Mouse (Mus musculus): Measurements from ENCODE around the gene Carns1. TPM values are rescaled to one million over a fixed set of nuclear protein-coding genes. Genes with fewer than 3 reads are reported as not detected.

Gene Carns1
- polyA plus RNA-seq, 1 experiment from 2014 or later = 4.2 TPM

- peaks cover 10% of the 10 kb centered on the region for H3K36me3 ChIP-seq
- no peak overlapping the region for H3K27ac ChIP-seq (replicated peaks)
- no peak for ATAC-seq (replicated peaks)
- no peaks in the 10 kb centered on the region for H3K9me3 ChIP-seq
- no peak overlapping the region for H3K9ac ChIP-seq (replicated peaks)
- no peak overlapping the region for H3K4me3 ChIP-seq
- 60% methylated on average over 5 of the region's 5 CpGs for WGBS
- no peaks in the 10 kb centered on the region for H3K27me3 ChIP-seq
- peaks cover 24% of the 10 kb centered on the region for H3K4me1 ChIP-seq
- H3K4me2 ChIP-seq (replicated peaks) = no peak overlapping the region
Observed at GRCm38 (mm10) chr19:4151488-4151860, 23.8 kb downstream of the Carns1 start.

- Histone ChIP-seq H3K4me1 (peaks cover 24% of the 10 kb centered on the region), H3K4me2 (replicated peaks) (no peak overlapping the region), H3K4me3 (no peak overlapping the region), H3K9ac (replicated peaks) (no peak overlapping the region), H3K36me3 (peaks cover 6% of the 10 kb centered on the region), H3K27me3 (no peaks in the 10 kb centered on the region), H3K27ac (replicated peaks) (no peak overlapping the region), H3K9me3 (no peaks in the 10 kb centered on the region)
- ATAC-seq (replicated peaks) = no peak
- 92% methylated on average over 22 of the region's 22 CpGs for WGBS
Observed at GRCm38 (mm10) chr19:4150567-4151487, 24.5 kb downstream of the Carns1 start.

GRCm38 (mm10) chr19:4149764-4150461 is 25.4 kb downstream of the Carns1 start:
- Histone ChIP-seq H3K27me3 (no peaks in the 10 kb centered on the region), H3K27ac (replicated peaks) (no peak overlapping the region), H3K36me3 (peaks cover 6% of the 10 kb centered on the region), H3K4me1 (peaks cover 24% of the 10 kb centered on the region), H3K4me3 (no peak overlapping the region), H3K9me3 (no peaks in the 10 kb centered on the region), H3K4me2 (replicated peaks) (0 out of 2 replicates have a peak overlapping the region, but pooled peaks have one; percentile 65), H3K9ac (replicated peaks) (no peak overlapping the region)
- 92% methylated on average over 17 of the region's 17 CpGs for WGBS
- no peak for ATAC-seq (replicated peaks)

GRCm38 (mm10) chr19:4149283-4149682 is 26.0 kb downstream of the Carns1 start:
- peaks cover 6% of the 10 kb centered on the region for H3K36me3 ChIP-seq
- peak overlapping the region; percentile 70 for H3K4me3 ChIP-seq
- peaks cover 24% of the 10 kb centered on the region for H3K4me1 ChIP-seq
- no peak for ATAC-seq (replicated peaks)
- no peaks in the 10 kb centered on the region for H3K9me3 ChIP-seq
- peak overlapping the region; percentile 65 for H3K4me2 ChIP-seq (replicated peaks)
- H3K27ac ChIP-seq (replicated peaks) = no peak overlapping the region
- WGBS = 90% methylated on average over 11 of the region's 11 CpGs
- no peaks in the 10 kb centered on the region for H3K27me3 ChIP-seq
- H3K9ac ChIP-seq (replicated peaks) = peak overlapping the region; percentile 68; the same call in 1 of the 2 replicates

- Histone ChIP-seq H3K4me2 (replicated peaks) (peak overlapping the region; percentile 65), H3K4me3 (peak overlapping the region; percentile 70), H3K27ac (replicated peaks) (peak overlapping the region; percentile 53), H3K4me1 (peaks cover 24% of the 10 kb centered on the region), H3K9ac (replicated peaks) (peak overlapping the region; percentile 68), H3K9me3 (no peaks in the 10 kb centered on the region), H3K27me3 (no peaks in the 10 kb centered on the region), H3K36me3 (peaks cover 6% of the 10 kb centered on the region)
- 4% methylated on average over 8 of the region's 8 CpGs for WGBS
- ATAC-seq (replicated peaks) = peak; percentile 15
Observed at GRCm38 (mm10) chr19:4148819-4149218, 26.5 kb downstream of the Carns1 start.

GRCm38 (mm10) chr19:4148491-4148806 is 26.8 kb downstream of the Carns1 start, which contains the start of gene Coro1b:
Gene Coro1b (plus strand): TSS chr19:4148619.
- Histone ChIP-seq H3K9ac (replicated peaks) (peak within 1 kb of the TSS; percentile 68), H3K27ac (replicated peaks) (peak within 1 kb of the TSS; percentile 53), H3K9me3 (no peaks in the 10 kb centered on the region), H3K4me3 (peak within 1 kb of the TSS; percentile 70), H3K36me3 (peaks cover 6% of the 10 kb centered on the region), H3K4me1 (peaks cover 24% of the 10 kb centered on the region), H3K27me3 (no peaks in the 10 kb centered on the region), H3K4me2 (replicated peaks) (peak within 1 kb of the TSS; percentile 65)
- ATAC-seq (replicated peaks) = peak; percentile 96
- under 1% methylated on average over 29 of the region's 33 CpGs for WGBS

- H3K9me3 ChIP-seq = no peaks in the 10 kb centered on the region
- peak overlapping the region; percentile 65 for H3K4me2 ChIP-seq (replicated peaks)
- H3K27me3 ChIP-seq = no peaks in the 10 kb centered on the region
- ATAC-seq (replicated peaks) = peak; percentile 26
- 36% methylated on average over 9 of the region's 9 CpGs for WGBS
- peak overlapping the region; percentile 70 for H3K4me3 ChIP-seq
- H3K4me1 ChIP-seq = peaks cover 24% of the 10 kb centered on the region
- H3K36me3 ChIP-seq = peaks cover 6% of the 10 kb centered on the region
- peak overlapping the region; percentile 68 for H3K9ac ChIP-seq (replicated peaks)
- peak overlapping the region; percentile 38 for H3K27ac ChIP-seq (replicated peaks)
Observed at GRCm38 (mm10) chr19:4147782-4148490, 27.3 kb downstream of the Carns1 start.

- Histone ChIP-seq H3K4me1 (peaks cover 24% of the 10 kb centered on the region), H3K27ac (replicated peaks) (0 out of 2 replicates have a peak overlapping the region, but pooled peaks have one; percentile 38), H3K9ac (replicated peaks) (no peak overlapping the region), H3K4me2 (replicated peaks) (no peak overlapping the region), H3K36me3 (peaks cover 6% of the 10 kb centered on the region), H3K9me3 (no peaks in the 10 kb centered on the region), H3K27me3 (no peaks in the 10 kb centered on the region), H3K4me3 (no peak overlapping the region)
- WGBS = 54% methylated on average over 3 of the region's 3 CpGs
- ATAC-seq (replicated peaks) = no peak
Observed at GRCm38 (mm10) chr19:4147022-4147405, 28.3 kb downstream of the Carns1 start.

GRCm38 (mm10) chr19:4146366-4147021 is 28.8 kb downstream of the Carns1 start:
- Histone ChIP-seq H3K9ac (replicated peaks) (no peak overlapping the region), H3K36me3 (peaks cover 6% of the 10 kb centered on the region), H3K4me3 (no peak overlapping the region), H3K4me2 (replicated peaks) (no peak overlapping the region), H3K27ac (replicated peaks) (no peak overlapping the region), H3K9me3 (no peaks in the 10 kb centered on the region), H3K4me1 (peaks cover 24% of the 10 kb centered on the region), H3K27me3 (no peaks in the 10 kb centered on the region)
- 67% methylated on average over 12 of the region's 12 CpGs for WGBS
- no peak for ATAC-seq (replicated peaks)

- WGBS = 78% methylated on average over 5 of the region's 5 CpGs
- no peaks in the 10 kb centered on the region for H3K9me3 ChIP-seq
Observed at GRCm38 (mm10) chr19:4145936-4146335, 29.3 kb downstream of the Carns1 start.

More at GRCm38 (mm10) chr19:4145936-4146335, 29.3 kb downstream of the Carns1 start:
- ATAC-seq (replicated peaks) = no peak
- Histone ChIP-seq H3K36me3 (peaks cover 1% of the 10 kb centered on the region), H3K4me2 (replicated peaks) (no peak overlapping the region), H3K4me3 (no peak overlapping the region), H3K4me1 (peaks cover 24% of the 10 kb centered on the region), H3K9ac (replicated peaks) (no peak overlapping the region), H3K27me3 (no peaks in the 10 kb centered on the region), H3K27ac (replicated peaks) (no peak overlapping the region)
